Mouse (Mus musculus) kidney, postnatal 25 days (tissue): ENCODE measurements around the gene Mxra7.
"Not testable (repeated sequence)": the region's sequence is repeated elsewhere in the genome, so short reads cannot be mapped to it uniquely, and the experiment has no call there.

Experiments
- DNase-seq, 2 experiments: peaks; one replicate each; pipeline ENCODE4 v3.0.0; 2021; ENCODE audit warnings: mixed read lengths in 2 of 2

Mxra7 gene

DNA sequence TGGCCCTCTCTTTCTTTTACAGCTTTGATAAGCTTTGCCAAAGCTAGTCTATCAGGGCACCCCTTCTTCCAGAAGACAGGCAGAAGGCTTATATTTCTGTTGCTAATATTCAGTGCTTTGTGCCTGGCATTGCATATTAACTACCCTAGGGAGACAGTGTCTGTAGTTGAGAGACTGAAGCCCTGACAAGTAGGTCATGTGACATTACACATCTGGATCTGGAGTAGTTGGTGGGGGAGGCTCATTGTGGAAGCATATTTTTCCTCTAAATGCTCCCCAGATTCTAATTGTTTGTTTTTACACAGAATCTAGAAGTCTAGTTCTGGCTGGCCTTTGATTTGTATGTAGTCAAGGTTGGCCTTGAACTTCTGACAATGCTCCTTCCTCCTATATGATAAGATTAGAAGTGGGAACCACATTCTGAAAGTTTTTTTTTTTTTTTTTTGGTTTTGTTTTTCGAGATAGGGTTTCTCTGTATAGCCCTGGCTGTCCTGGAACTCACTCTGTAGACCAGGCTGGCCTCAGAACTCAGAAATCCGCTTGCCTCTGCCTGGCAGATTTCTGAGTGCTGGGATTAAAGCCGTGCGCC lies 18.8 kb upstream of the Mxra7 start:
- DNase-seq = no peak

DNA sequence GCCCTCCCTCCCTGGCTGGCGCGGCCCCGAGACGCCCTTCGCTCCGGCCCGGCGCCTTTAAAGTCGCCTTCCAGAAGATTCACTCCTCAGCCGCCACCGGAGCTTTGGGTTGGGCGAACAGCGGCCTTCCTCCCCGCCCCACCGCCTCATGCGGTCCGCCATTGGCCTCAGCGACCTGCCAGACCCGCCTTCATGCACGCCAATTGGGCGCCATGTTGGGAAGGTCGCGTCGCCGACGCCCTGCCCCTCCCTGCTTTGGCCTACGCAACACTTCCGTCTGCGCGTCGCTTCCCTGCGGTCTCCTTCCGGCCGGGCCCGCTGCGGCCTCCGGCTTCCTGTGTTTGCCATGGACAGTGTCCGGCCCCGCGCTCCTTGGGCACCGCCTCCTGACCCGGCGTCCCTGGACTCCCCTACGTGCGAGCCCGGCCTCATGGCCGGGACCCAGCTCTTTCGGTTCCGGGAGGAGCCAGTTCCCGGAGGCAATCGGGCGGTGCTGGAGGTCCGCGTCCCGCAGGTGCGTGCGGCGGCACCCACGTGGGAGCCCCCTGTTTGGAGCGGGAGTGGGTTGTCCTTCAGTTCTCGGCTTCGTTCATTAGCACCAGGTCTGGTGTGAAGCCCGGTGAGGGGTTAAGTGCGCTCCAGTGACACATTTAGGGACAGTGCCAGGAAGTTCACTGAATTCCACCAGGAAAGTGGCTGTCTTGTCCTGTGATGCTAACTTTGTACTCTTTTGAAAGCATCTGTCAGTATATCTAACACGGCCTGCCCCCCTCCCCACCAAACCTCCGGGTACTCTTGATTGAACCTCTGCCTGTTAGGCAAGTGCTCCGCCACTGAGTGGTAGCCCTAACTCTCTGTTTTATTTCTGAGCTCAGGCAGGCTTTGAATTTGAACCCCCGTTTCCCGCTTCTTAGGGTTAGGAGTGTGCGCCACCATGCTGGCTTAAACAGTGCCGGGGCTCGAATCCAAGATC lies 15.7 kb upstream of the Mxra7 start, which contains the start of the genes Mettl23 and Jmjd6:
TSS of gene Mettl23 (plus strand) at position 18 of the 973 bp plus-strand sequence.
TSS of gene Jmjd6 (minus strand) at position 189 of the 973 bp plus-strand sequence.
- DNase-seq = peak; percentile 96 to 99

DNA sequence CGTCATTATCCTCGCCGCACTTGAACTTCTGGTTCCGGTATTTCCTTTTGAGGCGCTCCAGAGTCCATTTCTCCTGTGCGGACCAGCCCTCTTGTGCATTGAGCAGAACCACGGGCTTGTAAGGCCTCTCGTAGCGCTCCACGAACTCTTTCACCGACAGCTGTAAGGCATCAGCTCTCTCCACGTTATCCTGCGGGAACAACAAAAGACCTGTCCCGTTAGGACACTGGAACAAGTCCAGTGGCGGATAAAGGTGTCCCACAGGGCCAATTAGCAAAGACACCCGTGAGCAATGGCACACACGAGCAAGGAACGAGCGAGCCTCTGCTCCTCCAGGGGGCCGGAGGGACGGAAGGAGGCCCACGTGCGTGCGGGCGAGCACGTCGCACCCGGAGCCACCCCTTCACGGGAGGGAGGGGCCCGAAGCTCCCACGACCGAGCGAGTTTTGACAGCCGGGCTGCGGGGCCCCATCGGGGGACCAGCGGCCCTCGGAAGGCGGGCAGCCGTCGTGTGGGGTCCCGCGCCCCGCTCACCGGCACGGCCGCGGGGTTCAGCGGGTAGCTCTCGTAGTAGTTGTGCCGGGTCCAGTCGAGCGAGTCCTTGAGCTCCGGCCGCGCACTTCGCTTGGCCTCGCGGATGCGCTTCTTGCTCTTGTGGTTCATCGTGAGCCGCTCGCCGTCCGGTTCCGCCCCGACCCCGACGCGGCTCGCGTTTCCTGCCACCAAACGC lies 14.8 kb upstream of the Mxra7 start:
- DNase-seq = peak; percentile 60 to 83

DNA sequence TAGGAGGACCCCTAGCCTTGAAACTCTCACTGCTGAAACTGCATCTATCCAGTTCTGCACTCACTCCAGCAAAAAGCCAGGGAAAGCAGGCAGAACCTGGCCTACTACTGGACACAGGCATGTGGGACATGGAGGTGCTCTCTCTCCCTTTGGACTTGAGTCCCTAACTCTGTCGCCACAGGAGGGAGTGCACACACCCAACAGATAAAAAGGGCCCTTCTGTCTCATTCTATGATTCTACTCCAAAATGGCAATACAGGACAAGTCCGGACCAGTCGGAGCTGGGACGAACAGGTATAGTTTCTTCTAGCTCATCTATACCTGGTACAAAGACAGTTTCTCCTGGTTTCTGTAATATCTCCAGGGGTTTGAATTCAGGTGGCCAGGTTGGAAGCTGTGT lies 12.9 kb upstream of the Mxra7 start:
- DNase-seq = peak in 1 of 2 experiments; percentile 40

DNA sequence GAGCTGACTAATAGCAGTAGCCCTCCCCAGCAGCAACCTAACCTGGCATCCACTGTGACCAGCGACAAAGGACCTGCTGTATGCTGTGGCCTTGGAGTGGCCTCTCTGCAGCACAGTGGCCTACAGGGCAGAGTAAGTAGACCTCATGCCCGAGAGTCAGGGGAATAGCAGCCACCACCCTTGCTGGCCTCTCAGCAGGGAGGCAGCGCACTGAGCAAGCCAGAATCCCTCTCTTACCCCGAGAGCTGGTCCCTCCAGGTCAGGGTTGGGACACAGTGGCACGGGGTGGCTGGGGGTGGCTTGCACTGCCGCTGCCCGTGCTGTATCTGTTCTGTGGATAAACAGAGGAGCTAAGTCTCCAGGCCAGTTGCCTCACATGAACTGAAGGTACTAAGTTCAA lies 11.8 kb upstream of the Mxra7 start:
- DNase-seq = no peak

DNA sequence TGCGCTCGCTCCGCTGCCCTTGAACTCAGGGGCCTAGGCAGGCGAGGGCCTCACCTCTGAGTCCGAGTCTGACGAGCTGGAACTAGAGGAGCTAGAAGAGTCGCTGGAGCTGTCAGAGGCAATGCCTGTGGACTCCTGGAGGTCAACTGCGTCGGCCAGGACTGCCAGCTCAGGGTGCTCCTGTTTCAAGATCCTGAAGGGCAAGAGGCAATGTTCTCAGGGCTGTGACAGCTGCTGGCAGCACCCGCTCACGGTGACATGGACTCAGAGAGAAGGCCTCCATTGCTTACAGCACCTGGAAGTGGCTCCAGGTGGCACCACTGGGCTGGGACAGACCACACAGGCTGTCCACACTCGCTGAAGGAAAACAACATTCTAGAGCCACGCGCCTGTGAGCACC lies 11.1 kb upstream of the Mxra7 start:
- DNase-seq = peak in 1 of 2 experiments; percentile 45

DNA sequence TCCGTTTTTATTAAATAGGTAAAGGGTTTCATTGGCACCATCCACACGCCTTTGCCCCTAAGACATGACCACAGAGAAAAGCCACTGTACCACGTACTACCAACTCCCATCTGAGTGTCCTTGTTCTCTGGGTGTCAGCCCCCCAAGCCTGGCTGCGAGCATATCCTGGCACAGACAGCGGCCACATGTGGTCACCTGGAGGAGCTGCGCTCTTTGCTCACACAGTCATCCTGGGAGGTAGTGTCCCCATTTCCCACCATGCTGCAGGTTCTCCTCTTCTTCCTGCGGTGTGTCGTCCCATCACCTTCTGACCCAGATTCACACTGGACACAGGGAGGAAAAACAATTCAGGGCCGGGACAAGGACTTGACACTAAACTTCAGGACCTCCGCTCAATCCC lies 9.6 kb upstream of the Mxra7 start:
- DNase-seq = no peak

DNA sequence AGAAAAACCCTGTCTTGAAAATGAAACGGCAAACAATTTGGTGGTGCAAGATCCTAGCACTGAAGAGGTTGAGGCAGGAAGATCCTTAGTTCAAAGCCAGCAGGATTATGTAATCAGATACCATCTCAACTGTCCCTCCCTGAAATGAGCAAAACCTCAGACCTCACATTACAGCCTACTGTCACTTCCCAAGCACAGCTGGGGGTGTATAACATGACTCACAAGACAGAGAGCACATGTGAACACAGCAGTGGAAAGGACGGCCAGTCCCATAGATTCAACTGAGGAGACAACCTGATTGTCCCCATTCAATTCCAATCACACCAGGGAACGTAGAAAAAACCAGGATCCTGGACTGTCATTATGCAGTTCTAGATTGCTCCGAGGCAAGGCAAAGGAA lies 8.4 kb upstream of the Mxra7 start:
- no peak for DNase-seq

DNA sequence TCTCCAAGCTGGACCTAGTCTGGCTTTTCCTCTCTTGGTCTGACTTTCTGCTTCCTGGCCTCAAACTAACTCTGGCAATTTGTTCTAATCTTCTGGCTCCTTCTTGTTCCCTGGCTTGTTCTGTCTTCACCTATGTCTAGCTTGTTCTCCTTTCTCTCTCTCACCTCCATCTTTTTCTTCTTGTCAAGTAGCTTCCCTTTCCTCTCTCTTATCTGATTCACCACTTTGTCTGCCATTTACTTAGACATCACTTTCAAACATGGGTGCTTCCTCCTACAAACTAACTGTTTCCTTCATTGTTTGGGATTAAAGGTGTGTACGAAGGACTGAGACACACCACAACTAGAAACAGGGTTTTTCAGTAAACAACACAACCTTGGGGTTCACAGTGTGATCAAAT lies 7.1 kb upstream of the Mxra7 start:
- no peak for DNase-seq

DNA sequence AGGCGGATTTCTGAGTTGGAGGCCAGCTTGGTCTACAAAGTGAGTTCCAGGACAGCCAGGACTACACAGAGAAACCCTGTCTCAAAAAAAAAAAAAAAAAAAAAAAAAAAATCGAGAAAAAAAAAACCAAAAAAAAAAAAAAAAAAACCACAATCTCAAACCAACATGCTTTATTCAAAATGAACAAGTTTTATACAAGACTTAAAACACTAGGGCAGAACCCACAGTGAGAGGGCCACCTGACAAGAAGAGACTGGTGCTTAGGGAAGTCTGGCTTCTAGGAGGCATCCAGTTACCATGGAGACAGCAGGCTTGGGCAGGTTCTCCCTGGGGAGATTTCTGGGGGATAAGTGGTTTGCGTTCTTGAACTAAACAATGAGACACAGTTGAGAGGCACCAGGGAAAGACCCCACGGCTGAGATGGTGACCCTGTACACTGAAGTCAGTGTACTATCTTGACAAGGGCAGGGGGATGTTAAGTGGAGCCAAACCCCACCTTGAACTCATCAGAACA lies 4.4 kb upstream of the Mxra7 start:
- no peak for DNase-seq

DNA sequence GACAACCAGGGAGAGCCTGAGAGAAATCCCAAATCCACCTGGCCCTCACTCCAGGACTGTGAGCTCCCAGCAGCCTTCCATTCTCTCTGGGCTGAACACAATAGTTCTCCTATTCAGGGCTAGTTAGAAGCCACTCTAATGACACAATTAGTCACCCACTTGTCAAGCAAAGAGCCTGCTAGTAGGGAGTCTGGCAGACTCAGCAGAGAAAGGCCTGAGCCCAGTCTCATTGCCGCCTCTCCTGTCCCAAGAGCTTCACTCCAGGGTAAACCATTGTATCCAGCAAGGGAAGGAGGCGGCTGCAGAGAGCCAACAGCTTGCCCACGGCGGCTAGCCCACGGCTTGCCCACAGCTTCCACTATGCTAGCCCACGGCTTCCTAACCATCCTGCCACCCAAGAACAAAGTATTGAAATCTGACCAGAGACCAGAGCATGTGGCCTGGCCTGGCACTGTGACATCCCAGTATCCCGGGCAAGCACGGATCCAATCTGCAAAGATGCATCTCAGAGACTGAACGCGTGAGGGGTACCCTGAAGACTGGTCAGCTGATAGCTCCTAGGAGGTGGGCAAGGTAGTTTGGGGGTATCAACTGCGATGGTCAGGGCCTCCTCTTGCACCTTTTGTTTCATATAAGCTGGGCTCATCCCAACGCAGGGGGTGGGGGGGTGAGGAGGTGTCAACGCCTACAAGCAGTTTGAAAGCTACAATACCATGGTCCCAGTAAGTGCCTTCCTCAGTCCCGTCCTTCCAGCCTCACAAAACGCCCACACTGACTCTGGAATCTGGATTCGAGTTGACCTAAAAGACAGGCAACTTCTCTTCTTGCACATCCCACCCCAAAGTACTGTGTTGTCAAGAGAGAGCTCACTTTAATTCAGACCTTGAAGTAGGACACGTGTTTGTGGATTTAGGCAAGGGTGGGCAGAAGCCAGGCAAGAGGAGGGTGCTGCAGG lies 1.0 kb downstream of the Mxra7 start:
- no peak for DNase-seq

DNA sequence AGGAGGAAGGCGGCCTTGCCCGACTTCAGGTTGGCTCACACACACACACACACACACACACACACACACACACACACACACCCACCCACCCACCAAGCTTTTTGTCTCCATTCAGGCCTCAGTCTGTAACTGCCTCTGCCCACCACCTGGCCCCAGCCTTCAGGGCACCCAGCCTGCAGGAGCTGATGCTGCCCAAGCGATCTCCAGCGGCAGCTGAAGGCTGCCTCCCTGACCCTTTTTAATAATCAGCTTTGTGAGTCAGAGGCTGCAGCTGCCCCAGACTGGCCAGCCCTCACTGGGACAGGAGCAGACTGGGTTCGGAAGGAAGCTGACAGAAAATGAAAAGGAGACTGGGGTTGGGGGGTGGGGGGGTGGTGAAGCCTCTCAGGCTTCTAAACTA lies 2.6 kb downstream of the Mxra7 start:
- no peak for DNase-seq

DNA sequence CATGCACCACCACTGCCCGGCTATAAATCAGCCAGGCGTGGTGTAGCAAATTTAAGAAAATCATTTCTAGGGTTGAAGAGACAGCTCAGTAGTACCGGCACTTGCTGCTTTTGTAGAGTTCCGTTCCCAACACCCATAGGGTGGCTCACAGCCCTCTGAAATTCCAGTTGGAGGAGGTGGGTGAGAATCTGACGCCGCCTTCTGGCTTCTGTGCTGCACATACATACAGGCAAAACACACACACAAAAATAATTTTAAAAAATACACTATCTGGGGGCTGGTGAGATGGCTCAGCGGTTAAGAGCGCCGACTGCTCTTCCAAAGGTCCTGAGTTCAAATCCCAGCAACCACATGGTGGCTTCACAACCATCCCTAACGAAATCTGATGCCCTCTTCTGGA lies 4.0 kb downstream of the Mxra7 start:
- not testable (repeated sequence) for DNase-seq

DNA sequence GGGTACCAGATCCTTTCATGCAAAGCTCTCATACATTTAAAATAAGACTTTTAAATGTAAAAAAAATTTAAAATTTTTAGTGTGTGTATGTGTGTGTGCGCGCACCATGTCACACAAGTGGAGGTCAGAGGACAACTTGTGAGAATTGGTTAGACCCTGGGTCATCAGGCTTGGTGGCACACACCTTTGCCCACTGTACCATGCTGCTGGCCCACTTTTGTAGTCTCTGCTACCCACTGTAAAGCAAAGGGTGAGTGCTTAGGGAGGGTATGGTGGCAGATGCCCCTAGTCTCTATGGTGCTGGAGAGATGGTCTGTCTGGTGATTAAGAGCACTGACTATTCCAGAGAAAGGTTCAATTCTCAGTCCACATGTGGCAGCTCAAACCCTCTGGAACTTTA lies 4.6 kb downstream of the Mxra7 start:
- no peak for DNase-seq

DNA sequence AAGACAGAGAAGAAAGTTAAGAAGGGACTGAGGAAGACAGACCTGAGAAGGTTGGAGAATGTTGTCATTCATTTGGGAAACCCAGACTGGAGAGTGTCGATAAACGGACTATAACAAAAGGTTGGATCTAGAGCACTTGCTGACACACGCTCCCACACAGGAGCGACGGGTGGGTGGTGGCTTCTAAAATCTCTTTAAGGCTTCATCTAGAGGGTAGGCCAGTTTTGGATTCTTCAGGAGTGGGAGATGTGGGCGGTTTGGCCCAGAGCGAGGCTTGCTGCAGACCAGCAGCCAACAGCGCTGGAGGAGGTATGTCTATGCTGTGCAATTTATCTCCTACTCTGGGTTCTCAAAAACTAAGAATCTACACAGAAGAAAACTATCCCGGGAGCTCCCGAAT lies 5.2 kb downstream of the Mxra7 start:
- DNase-seq = no peak

DNA sequence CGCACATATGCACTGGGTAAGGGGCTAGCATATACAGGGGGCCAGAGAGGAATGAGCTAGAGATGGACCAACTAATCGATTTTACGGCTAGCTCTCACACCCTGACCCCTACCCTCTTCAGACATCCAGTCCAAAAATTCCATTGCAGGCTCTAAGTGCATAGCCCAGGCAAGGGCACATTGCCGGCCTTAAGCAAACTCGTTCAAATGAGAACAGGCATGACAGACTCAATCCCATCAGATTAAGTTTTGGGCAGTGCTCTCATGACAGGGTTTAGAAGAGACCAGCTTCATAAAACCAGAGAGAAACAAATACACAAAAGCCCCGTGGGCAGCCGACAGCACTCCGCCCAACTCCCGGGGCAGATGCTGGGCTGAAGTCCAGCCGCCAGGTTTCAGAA lies 5.6 kb downstream of the Mxra7 start:
- no peak for DNase-seq

DNA sequence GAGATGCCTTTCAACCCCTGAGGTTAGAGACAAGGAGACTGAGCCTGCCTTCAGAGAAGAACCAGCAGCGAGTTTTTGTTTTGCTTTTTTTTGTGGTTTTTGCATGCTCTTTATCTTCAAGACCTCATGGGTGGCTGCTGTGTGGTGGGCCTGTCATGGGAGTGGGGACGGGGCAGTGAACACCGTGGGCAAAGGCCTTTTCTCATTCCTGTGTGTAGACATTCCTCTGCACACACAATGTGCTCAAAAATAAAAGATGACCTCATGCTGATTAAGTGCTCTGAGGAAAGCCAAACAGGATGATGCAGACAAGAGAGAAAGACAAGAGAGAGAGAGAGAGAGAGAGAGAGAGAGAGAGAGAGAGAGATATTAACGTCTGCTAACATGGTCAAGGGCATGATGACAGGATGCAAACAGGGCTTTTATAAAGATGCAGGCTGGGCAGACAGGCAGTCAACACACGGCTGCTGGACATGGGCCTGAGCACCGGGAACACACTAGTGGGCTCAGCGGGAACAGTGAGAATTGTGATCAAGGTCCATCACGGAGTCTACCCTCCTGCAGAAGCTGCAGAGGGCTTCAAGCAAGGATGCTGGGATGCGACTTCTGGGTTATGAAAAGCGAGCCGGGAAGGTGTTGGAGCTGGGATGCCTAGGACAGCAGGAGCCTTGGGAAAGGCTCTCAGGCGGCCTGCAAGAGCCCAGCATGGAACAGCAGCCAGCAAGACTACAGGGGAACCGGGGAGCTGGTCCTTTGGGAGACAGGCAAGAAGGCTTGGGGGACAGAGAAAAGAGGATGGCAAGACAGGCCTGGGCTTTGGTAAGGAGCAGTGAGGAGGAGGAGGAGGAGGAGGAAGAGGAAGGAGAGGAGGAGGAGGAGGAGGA lies 6.5 kb downstream of the Mxra7 start:
- no peak for DNase-seq

DNA sequence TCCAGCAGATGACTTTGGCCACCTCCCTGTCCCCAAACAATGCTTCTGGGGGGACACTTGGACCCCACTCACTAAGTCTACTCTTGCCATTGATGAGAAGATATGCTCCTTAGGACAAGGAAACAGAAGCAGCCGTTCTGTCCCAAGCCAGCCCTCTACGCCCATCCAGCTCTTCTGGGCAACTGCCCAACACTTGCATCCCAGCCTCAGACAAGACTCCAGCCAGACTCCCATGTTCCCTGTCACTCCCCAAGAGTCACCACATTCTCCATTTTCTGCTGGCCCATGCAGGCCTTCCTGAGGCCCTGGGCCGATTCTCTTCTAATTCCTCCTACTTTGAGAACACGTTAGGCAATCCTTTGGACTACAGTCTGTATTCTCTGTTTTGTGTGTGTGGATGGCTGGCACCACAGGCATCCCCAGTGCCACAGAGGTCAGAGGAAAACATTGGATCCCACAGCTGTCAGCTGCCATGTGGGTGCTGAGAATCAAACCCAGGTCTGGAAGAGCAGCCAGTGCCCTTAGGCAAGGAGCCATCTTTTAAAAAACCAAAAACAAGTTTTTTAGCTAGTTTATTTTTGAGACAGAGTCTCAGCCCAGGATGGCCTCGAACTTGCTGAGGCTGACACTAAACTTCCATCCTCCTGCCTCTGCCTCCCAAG lies 7.8 kb downstream of the Mxra7 start:
- no peak for DNase-seq

DNA sequence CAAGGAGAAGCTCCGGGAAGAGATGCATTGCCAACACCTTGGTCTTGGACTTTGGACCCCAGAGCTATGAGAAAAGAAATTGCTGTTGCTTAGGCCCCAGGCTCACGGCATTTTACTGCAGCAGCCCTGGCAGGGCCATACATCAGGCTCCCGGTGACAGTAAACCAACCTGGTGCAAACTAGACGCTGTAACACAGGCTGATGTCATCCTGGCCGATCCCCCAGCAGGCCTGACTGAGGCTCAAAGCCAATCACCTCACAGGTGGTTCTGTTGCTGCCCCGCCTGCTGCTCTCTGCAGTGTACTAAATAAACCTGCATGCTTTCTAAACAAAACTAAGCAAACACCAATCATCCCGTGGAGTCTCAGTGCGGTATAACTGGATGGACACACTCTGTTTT lies 9.1 kb downstream of the Mxra7 start:
- peak in 1 of 2 experiments; percentile 68 for DNase-seq

DNA sequence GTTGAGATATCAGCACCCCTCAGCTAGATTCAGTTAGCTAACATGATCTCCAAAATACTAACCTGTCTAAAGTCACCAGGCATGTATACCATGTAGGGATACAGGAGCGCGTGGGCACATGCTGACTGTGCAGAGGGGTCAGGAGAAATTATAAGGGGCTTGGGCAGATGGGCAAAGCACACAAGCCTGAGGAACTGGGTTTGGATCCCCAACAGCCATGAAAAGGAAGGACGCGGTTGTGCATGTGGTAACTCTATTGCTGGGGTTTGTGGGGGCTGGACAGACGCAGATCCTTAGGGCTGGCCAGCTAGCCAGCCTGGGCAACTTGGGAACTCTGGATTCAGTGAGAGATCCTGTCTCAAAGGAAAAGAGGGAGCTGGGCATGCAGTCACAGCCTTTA lies 10.3 kb downstream of the Mxra7 start:
- DNase-seq = no peak
